Mouse (Mus musculus) MEL (cell line): Measurements from ENCODE around the gene Rhof. TPM values are rescaled to one million over a fixed set of nuclear protein-coding genes. Genes with fewer than 3 reads are reported as not detected.

Experiments used
- DNase-seq: peaks from one replicate; pipeline ENCODE4 v3.0.0; 2011; ENCODE audit warnings: low read depth, low spot score
- H3K27ac ChIP-seq: 2 replicates; pipeline ENCODE4 v1.5.1; 2012; ENCODE audit warnings: low read depth, mild to moderate bottlenecking, control low read depth, low read length, moderate library complexity; ENCODE audit not compliant: control insufficient read depth
- H3K27me3 ChIP-seq, 2 experiments: fragments of 150-350 bp in 1 of 2; sonication (generic) in 1 of 2; 2 replicates each; pipeline ENCODE4 v1.6.1; 2012; ENCODE audit warnings: low read length in 2 of 2, mild to moderate bottlenecking in 2 of 2, improper control_type of control experiment in 1 of 2, moderate library complexity in 1 of 2; ENCODE audit not compliant: insufficient read depth in 2 of 2, control insufficient read depth in 1 of 2
- H3K36me3 ChIP-seq, 2 experiments: 2 replicates each; pipeline ENCODE4 v1.6.1; 2012 to 2014; ENCODE audit warnings: low read length in 2 of 2, improper control_type of control experiment in 1 of 2, inconsistent platforms in 1 of 2, mild to moderate bottlenecking in 1 of 2; ENCODE audit not compliant: insufficient read depth in 2 of 2, control insufficient read depth in 1 of 2
- H3K4me1 ChIP-seq, 2 experiments: fragments of 150-350 bp in 1 of 2; sonication (generic) in 1 of 2; 2 replicates each; pipeline ENCODE4 v1.6.1; 2012; ENCODE audit warnings: low read length in 2 of 2, improper control_type of control experiment in 1 of 2, mild to moderate bottlenecking in 1 of 2; ENCODE audit not compliant: insufficient read depth in 2 of 2, control insufficient read depth in 1 of 2
- H3K4me3 ChIP-seq, 2 experiments: fragments of 150-350 bp in 1 of 2; sonication (generic) in 1 of 2; 2 replicates each; pipeline ENCODE4 v1.5.1; 2012; ENCODE audit warnings: low read depth in 2 of 2, low read length in 2 of 2, mild to moderate bottlenecking in 2 of 2, moderate library complexity in 2 of 2, control low read depth in 1 of 2, improper control_type of control experiment in 1 of 2; ENCODE audit not compliant: control insufficient read depth in 1 of 2, insufficient read depth in 1 of 2
- H3K79me2 ChIP-seq: 2 replicates; pipeline ENCODE4 v1.6.1; 2012; ENCODE audit warnings: mild to moderate bottlenecking, low read length, moderate library complexity; ENCODE audit not compliant: control insufficient read depth, poor library complexity, insufficient read depth
- H3K9ac ChIP-seq: 2 replicates; pipeline ENCODE4 v1.6.1; 2012; ENCODE audit warnings: low read depth, mild to moderate bottlenecking, control low read depth, low read length, moderate library complexity; ENCODE audit not compliant: control insufficient read depth, poor library complexity, severe bottlenecking
- H3K9me3 ChIP-seq: fragments of 150-350 bp; sonication (generic); replicated peaks from 2 replicates; pipeline ENCODE4 v1.6.1; 2012; ENCODE audit warnings: mild to moderate bottlenecking, low read length, improper control_type of control experiment, moderate library complexity; ENCODE audit not compliant: insufficient read depth
- BHLHE40 ChIP-seq: IDR thresholded peaks from 2 replicates; pipeline ENCODE4 v1.6.1; 2012; ENCODE audit warnings: low read depth, mild to moderate bottlenecking, inconsistent platforms, low read length, improper control_type of control experiment, borderline replicate concordance
- CTCF ChIP-seq, 3 experiments: IDR thresholded peaks in 2 of 3; conservative IDR thresholded peaks in 1 of 3; 2 replicates each; pipeline ENCODE4 v1.5.1; 2011 to 2012; ENCODE audit warnings: low read length in 3 of 3, low read depth in 2 of 3, mild to moderate bottlenecking in 2 of 3, improper control_type of control experiment in 1 of 3, inconsistent platforms in 1 of 3, mixed read lengths in 1 of 3, moderate library complexity in 1 of 3; ENCODE audit not compliant: control insufficient read depth in 1 of 3, insufficient read depth in 1 of 3, poor library complexity in 1 of 3, severe bottlenecking in 1 of 3
- E2F4 ChIP-seq: IDR thresholded peaks from 2 replicates; pipeline ENCODE4 v1.6.1; 2011; ENCODE audit warnings: low read depth, low read length, improper control_type of control experiment, borderline replicate concordance
- ELF1 ChIP-seq: IDR thresholded peaks from 2 replicates; pipeline ENCODE4 v1.6.1; 2014; ENCODE audit warnings: low read depth, mild to moderate bottlenecking, inconsistent platforms, low read length, improper control_type of control experiment, moderate library complexity
- EP300 ChIP-seq, 2 experiments: IDR thresholded peaks; 2 replicates each; pipeline ENCODE4 v1.6.1; 2011; ENCODE audit warnings: improper control_type of control experiment in 2 of 2, low read length in 2 of 2, low read depth in 1 of 2, mild to moderate bottlenecking in 1 of 2
- ETS1 ChIP-seq: IDR thresholded peaks from 2 replicates; pipeline ENCODE4 v1.6.1; 2012; ENCODE audit warnings: low read depth, mild to moderate bottlenecking, inconsistent platforms, low read length, improper control_type of control experiment, moderate library complexity
- HCFC1 ChIP-seq: IDR thresholded peaks from 2 replicates; pipeline ENCODE4 v1.6.1; 2012; ENCODE audit warnings: low read depth, mild to moderate bottlenecking, inconsistent platforms, low read length, improper control_type of control experiment, moderate library complexity
- JUND ChIP-seq: IDR thresholded peaks from 2 replicates; pipeline ENCODE4 v1.6.1; 2011; ENCODE audit warnings: low read depth, mild to moderate bottlenecking, improper control_type of control experiment, low read length
- KAT2A ChIP-seq: conservative IDR thresholded peaks from 2 replicates; pipeline ENCODE4 v1.6.1; 2012; ENCODE audit warnings: low read depth, low read length, improper control_type of control experiment, inconsistent platforms
- MAFK ChIP-seq: IDR thresholded peaks from 2 replicates; pipeline ENCODE4 v1.6.1; 2011; ENCODE audit warnings: low read depth, mild to moderate bottlenecking, low read length, improper control_type of control experiment, borderline replicate concordance
- MAX ChIP-seq: IDR thresholded peaks from 2 replicates; pipeline ENCODE4 v1.6.1; 2011; ENCODE audit warnings: low read length, improper control_type of control experiment
- MXI1 ChIP-seq: IDR thresholded peaks from 2 replicates; pipeline ENCODE4 v1.6.1; 2011; ENCODE audit warnings: mild to moderate bottlenecking, low read depth, low read length, improper control_type of control experiment
- NRF1 ChIP-seq: IDR thresholded peaks from 2 replicates; pipeline ENCODE4 v1.6.1; 2014; ENCODE audit warnings: low read depth, mild to moderate bottlenecking, inconsistent platforms, low read length, improper control_type of control experiment, moderate library complexity; ENCODE audit not compliant: poor library complexity, insufficient read depth, severe bottlenecking
- POLR2A ChIP-seq, 2 experiments: IDR thresholded peaks; 2 replicates each; pipeline ENCODE4 v1.6.1; 2011 to 2012; ENCODE audit warnings: low read length in 2 of 2, mild to moderate bottlenecking in 2 of 2, control low read depth in 1 of 2, improper control_type of control experiment in 1 of 2, low read depth in 1 of 2, moderate library complexity in 1 of 2; ENCODE audit not compliant: control insufficient read depth in 1 of 2, insufficient read depth in 1 of 2, poor library complexity in 1 of 2
- POLR2AphosphoS2 ChIP-seq: IDR thresholded peaks from 2 replicates; pipeline ENCODE4 v1.6.1; 2011; ENCODE audit warnings: low read length, improper control_type of control experiment
- RAD21 ChIP-seq: IDR thresholded peaks from 2 replicates; pipeline ENCODE4 v1.6.1; 2011; ENCODE audit warnings: mild to moderate bottlenecking, low read depth, low read length, improper control_type of control experiment
- RCOR1 ChIP-seq: IDR thresholded peaks from 2 replicates; pipeline ENCODE4 v1.6.1; 2012; ENCODE audit warnings: low read depth, mild to moderate bottlenecking, inconsistent platforms, low read length, improper control_type of control experiment
- SIN3A ChIP-seq: IDR thresholded peaks from 2 replicates; pipeline ENCODE4 v1.6.1; 2012; ENCODE audit warnings: low read length, improper control_type of control experiment, inconsistent platforms
- SMC3 ChIP-seq: IDR thresholded peaks from 2 replicates; pipeline ENCODE4 v1.6.1; 2011; ENCODE audit warnings: low read depth, low read length, improper control_type of control experiment
- TAL1 ChIP-seq: IDR thresholded peaks from 2 replicates; pipeline ENCODE4 v1.6.1; 2012; ENCODE audit warnings: mild to moderate bottlenecking, inconsistent platforms, low read length, moderate library complexity, mixed read lengths
- TCF12 ChIP-seq: IDR thresholded peaks from 2 replicates; pipeline ENCODE4 v1.6.1; 2014; ENCODE audit warnings: low read depth, mild to moderate bottlenecking, inconsistent platforms, low read length, improper control_type of control experiment, moderate library complexity
- UBTF ChIP-seq: IDR thresholded peaks from 2 replicates; pipeline ENCODE4 v1.6.1; 2012; ENCODE audit warnings: low read depth, mild to moderate bottlenecking, inconsistent platforms, low read length, improper control_type of control experiment, moderate library complexity, borderline replicate concordance; ENCODE audit not compliant: insufficient read depth
- USF1 ChIP-seq: IDR thresholded peaks from 2 replicates; pipeline ENCODE4 v1.6.1; 2014; ENCODE audit warnings: low read depth, mild to moderate bottlenecking, inconsistent platforms, low read length, improper control_type of control experiment, moderate library complexity
- USF2 ChIP-seq, 2 experiments: IDR thresholded peaks; 2 replicates each; pipeline ENCODE4 v1.6.1; 2011 to 2012; ENCODE audit warnings: improper control_type of control experiment in 2 of 2, low read length in 2 of 2, borderline replicate concordance in 1 of 2, inconsistent platforms in 1 of 2, low read depth in 1 of 2, mild to moderate bottlenecking in 1 of 2; ENCODE audit not compliant: insufficient read depth in 1 of 2
- polyA plus RNA-seq, 2 experiments: library from polyadenylated mRNA; stranded (reverse) in 1 of 2; unstranded in 1 of 2; fragments of >175 nt in 1 of 2; fragments of >200 nt in 1 of 2; gene quantifications; 2 replicates each; pipeline versions ENCODE4 v1.2.1 to v1.2.4; 2012; ENCODE audit warnings: low replicate concordance in 2 of 2, low read depth in 1 of 2; ENCODE audit not compliant: insufficient read length in 2 of 2, insufficient read depth in 1 of 2, missing spikeins in 1 of 2
- total RNA-seq: library from RNA; depleted of rRNA; stranded (reverse); fragments of 300-350 nt; gene quantifications from 2 replicates; pipeline ENCODE4 v1.2.3, GENCODE M21; 2012

The Rhof gene
- total and polyA plus RNA-seq, 3 experiments = 2.5 to 10.4 TPM; not detected in 1

DNA sequence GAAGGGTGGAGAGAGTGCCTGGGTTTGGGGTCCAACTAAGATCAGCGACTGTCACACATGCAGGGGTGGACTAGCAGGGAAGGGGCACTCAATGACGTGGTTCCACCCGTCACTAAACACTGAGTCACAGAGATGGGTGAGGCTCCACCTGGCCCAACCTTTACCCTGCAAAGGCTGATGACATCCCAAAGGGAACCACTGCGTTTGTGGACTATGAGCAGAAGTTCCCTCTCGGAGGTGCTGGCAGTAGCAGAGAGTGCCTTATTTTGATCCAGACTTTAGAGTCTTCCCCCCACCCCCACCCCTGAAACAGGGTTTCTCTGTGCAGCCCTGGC, 1.7 kb downstream of the Rhof start:
- no peak for TF ChIP-seq JUND
- TF ChIP-seq HCFC1 = no peak
- no peak for TF ChIP-seq TCF12
- no peak for TF ChIP-seq USF1
- no peak for TF ChIP-seq RCOR1
- TF ChIP-seq E2F4 = no peak
- no peak for TF ChIP-seq SMC3
- no peak for TF ChIP-seq RAD21
- no peak for TF ChIP-seq CTCF (IDR thresholded peaks at IDR 0.05 in 2 of 3, conservative IDR thresholded peaks at IDR 0.05 in 1 of 3; ENCODE audit: control insufficient read depth in 1 of 3, insufficient read depth in 1 of 3, low read depth in 2 of 3, low read length in 3 of 3, poor library complexity in 1 of 3, severe bottlenecking in 1 of 3)
- no peak for TF ChIP-seq BHLHE40
- TF ChIP-seq USF2 (IDR thresholded peaks at IDR 0.05; ENCODE audit: borderline replicate concordance in 1 of 2, insufficient read depth in 1 of 2, low read depth in 1 of 2, low read length in 2 of 2) = no peak
- no peak for TF ChIP-seq EP300 (IDR thresholded peaks at IDR 0.05; ENCODE audit: low read depth in 1 of 2, low read length in 2 of 2)
- no peak for TF ChIP-seq POLR2A (IDR thresholded peaks at IDR 0.05; ENCODE audit: control insufficient read depth in 1 of 2, insufficient read depth in 1 of 2, low read depth in 1 of 2, low read length in 2 of 2, poor library complexity in 1 of 2)
- TF ChIP-seq TAL1 = no peak
- TF ChIP-seq SIN3A = no peak
- no peak for TF ChIP-seq MAX
- no peak for TF ChIP-seq UBTF
- no peak for TF ChIP-seq ETS1
- TF ChIP-seq MAFK = no peak
- no peaks in the 10 kb centered on the region for H3K27me3 ChIP-seq
- H3K4me1 ChIP-seq = peaks cover 15 to 60% of the 10 kb centered on the region in 2 experiments
- peaks cover 0 to 53% of the 10 kb centered on the region in 2 experiments; a peak in 2 of 4 replicates for H3K36me3 ChIP-seq
- no peak overlapping the region for H3K9ac ChIP-seq
- no peaks in the 10 kb centered on the region for H3K79me2 ChIP-seq
- no peak for DNase-seq
- no peaks in the 10 kb centered on the region for H3K9me3 ChIP-seq
- no peak overlapping the region for H3K27ac ChIP-seq
- H3K4me3 ChIP-seq = no peak overlapping the region

DNA sequence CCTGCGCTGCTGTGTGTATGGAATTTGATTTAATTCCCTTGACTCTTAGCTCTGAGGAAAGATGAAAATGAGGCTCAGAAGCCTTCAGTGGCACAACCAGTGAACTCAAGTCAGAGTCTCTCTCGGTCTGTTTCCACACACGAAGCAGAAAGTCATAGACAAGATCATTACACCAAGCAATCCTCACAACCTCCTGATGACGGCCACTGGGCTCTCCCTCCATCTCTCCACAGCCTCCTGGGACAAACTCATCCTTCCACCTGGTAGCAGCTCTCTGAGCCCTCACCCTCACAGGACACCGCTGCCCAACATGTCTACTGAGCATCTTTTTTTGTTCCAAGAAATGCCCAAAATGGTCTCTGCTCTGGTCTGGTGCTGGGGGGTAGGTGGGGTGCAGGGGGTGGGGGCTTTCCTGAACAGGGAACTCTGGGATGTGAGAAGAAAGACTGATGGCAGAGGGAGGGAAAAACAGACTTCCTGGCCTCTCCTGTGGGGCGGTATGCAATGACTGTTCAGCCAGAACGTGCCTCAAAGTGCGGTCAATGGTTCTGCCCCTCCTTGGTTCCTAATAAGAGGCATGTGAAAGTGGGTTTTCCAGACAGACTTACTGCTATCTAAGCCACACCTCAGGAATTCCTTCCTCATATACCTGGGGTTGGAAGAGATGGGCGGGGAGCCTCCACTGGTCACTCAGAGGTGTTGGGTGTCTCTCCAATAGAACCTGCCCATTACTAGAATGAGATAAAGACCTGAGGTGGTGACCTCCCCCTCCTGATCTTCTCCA, 2.3 kb downstream of the Rhof start:
- no peak overlapping the region for H3K9ac ChIP-seq
- no peaks in the 10 kb centered on the region for H3K79me2 ChIP-seq
- H3K4me1 ChIP-seq = peaks cover 16 to 61% of the 10 kb centered on the region in 2 experiments
- peaks cover 0 to 52% of the 10 kb centered on the region in 2 experiments; a peak in 2 of 4 replicates for H3K36me3 ChIP-seq
- no peak overlapping the region for H3K27ac ChIP-seq
- TF ChIP-seq ELF1 (no peak), KAT2A (no peak), POLR2AphosphoS2 (no peak), MXI1 (no peak), TCF12 (no peak), JUND (no peak), SMC3 (no peak), NRF1 (no peak), MAX (no peak), RAD21 (no peak)
- TF ChIP-seq, all 39 proteins: peak for 0
- no peak overlapping the region for H3K4me3 ChIP-seq
- H3K27me3 ChIP-seq = no peaks in the 10 kb centered on the region
- no peaks in the 10 kb centered on the region for H3K9me3 ChIP-seq
- no peak for DNase-seq
